Mouse (Mus musculus) midbrain, embryonic 12.5 days (tissue): Measurements from ENCODE around the gene Terb2. TPM values are rescaled to one million over a fixed set of nuclear protein-coding genes. Genes with fewer than 3 reads are reported as not detected.

Experiments
- ATAC-seq: fragments of 200-750 bp; cut with Nextera tagmentation; 2 replicates; pipeline ENCODE4 v1.8.0; 2017; ENCODE audit warnings: low read depth, moderate TSS enrichment, moderate library complexity; ENCODE audit not compliant: low FRiP score
- H3K27ac ChIP-seq: fragments of 300-500 bp; sonication (generic); replicated peaks from 2 replicates; pipeline ENCODE4 v1.5.1; 2016; ENCODE audit warnings: mild to moderate bottlenecking
- H3K27me3 ChIP-seq: fragments of 300-500 bp; sonication (generic); 2 replicates; pipeline ENCODE4 v1.6.1; 2016; ENCODE audit warnings: mild to moderate bottlenecking
- H3K36me3 ChIP-seq: fragments of 300-500 bp; sonication (generic); 2 replicates; pipeline ENCODE4 v1.6.1; 2016
- H3K4me1 ChIP-seq: fragments of 300-500 bp; sonication (generic); 2 replicates; pipeline ENCODE4 v1.6.1; 2016
- H3K4me2 ChIP-seq: fragments of 300-500 bp; sonication (generic); replicated peaks from 2 replicates; pipeline ENCODE4 v1.6.1; 2016; ENCODE audit warnings: mild to moderate bottlenecking, moderate library complexity
- H3K4me3 ChIP-seq: fragments of 300-500 bp; sonication (generic); 2 replicates; pipeline ENCODE4 v1.5.1; 2016; ENCODE audit warnings: mild to moderate bottlenecking
- H3K9ac ChIP-seq: fragments of 300-500 bp; sonication (generic); replicated peaks from 2 replicates; pipeline ENCODE4 v1.6.1; 2016; ENCODE audit warnings: mild to moderate bottlenecking, moderate library complexity
- H3K9me3 ChIP-seq: fragments of 300-500 bp; sonication (generic); 2 replicates; pipeline ENCODE4 v1.6.1; 2016; ENCODE audit warnings: mild to moderate bottlenecking
- WGBS: fragments of 180-500 bp; shearing (Covaris S2); methylation state at CpG from one replicate; pipeline ENCODE4 v1.1.7; 2016; 5-methylcytosine and 5-hydroxymethylcytosine counted together
- polyA plus RNA-seq: library from polyadenylated mRNA; unstranded; fragments of >200 nt; fragmentation: Nextera tagmentation; extraction: Ambion mirVana; gene quantifications from 2 replicates; pipeline ENCODE4 v1.2.1, GENCODE M21; 2016

The Terb2 gene
- polyA plus RNA-seq, 1 experiment from 2014 or later: not detected

DNA sequence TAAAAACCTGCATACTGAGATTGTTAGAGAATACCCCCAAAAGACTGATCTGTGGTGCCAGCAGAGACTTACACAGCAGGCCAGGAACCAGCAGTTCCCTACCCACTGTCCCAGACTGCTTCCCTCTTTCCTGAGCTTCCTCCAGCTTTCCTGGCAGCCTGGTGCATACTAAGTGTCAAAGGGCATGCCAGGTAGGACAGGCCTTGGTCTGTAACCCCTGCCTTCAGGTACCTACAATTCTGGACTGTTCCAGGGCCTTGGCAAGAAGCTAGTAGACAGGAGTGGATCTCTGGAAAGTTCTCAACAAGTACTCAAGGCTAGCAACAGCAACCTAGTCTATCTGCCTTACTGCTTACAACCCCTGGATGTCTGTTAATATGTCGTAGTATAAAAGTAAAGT, 34.9 kb upstream of the Terb2 start:
- Histone ChIP-seq H3K36me3 (no peaks in the 10 kb centered on the region), H3K4me2 (no peak overlapping the region), H3K9me3 (no peaks in the 10 kb centered on the region), H3K9ac (no peak overlapping the region), H3K27me3 (no peaks in the 10 kb centered on the region), H3K4me3 (no peak overlapping the region), H3K4me1 (peaks cover 10% of the 10 kb centered on the region; the same call in 1 of the 2 replicates), H3K27ac (no peak overlapping the region)
- WGBS: 97% methylated on average over 1 of the region's 1 CpGs
- ATAC-seq: no peak

DNA sequence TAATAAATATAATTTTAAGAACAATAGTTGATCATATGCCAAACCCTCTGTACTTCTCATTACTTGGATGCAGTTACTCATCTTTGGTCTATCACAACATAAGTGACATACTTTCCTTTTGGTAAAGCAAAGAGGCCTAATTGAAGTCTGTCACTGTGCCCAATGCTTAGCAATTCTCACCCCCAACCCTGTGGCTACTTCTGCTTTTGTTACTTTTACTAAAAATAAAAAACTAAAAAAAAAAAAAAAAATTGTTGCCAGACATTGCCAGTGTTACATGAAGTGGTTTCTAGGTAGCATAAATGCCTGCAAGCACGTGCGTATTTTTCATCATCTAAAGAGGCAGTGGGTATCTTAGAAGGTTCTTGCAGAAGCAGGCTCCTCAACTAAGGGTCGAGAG, 33.2 kb upstream of the Terb2 start:
- Histone ChIP-seq H3K4me2 (no peak overlapping the region), H3K4me1 (peaks cover 7% of the 10 kb centered on the region; the same call in 1 of the 2 replicates), H3K27me3 (no peaks in the 10 kb centered on the region), H3K27ac (no peak overlapping the region), H3K4me3 (no peak overlapping the region), H3K36me3 (no peaks in the 10 kb centered on the region), H3K9me3 (no peaks in the 10 kb centered on the region), H3K9ac (no peak overlapping the region)
- no peak for ATAC-seq
- WGBS: 80% methylated on average over 3 of the region's 3 CpGs

DNA sequence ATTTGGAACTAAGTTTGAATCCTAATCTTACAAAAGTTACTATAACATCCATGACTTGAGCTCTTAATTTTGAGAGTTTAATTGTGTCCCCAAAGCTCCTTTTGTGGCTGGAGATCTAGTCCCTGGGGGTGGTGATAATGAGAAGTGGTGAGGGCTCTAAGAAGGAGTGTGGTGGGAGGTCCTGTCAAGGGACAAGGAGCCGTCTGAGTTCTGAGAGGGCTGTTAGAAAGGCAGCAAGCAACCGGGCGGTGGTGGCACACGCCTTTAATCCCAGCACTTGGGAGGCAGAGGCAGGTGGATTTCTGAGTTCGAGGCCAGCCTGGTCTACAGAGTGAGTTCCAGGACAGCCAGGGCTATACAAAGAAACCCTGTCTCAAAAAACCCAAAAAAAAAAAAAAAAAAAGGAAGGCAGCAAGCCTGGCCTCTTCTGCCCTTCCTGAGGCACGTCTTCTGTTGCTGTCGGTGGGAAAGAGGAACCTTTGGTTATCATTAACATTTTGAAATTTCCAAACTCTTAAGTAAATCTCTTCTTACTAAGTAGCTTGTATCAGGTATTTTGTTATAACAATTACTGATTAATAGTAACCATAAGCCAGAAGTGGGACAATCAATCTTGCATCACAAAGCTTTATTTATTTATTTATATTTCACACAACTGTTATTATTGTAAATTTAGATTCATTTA, 32.2 kb upstream of the Terb2 start:
- Histone ChIP-seq H3K4me3 (no peak overlapping the region), H3K36me3 (no peaks in the 10 kb centered on the region), H3K4me2 (no peak overlapping the region), H3K27ac (no peak overlapping the region), H3K9me3 (no peaks in the 10 kb centered on the region), H3K27me3 (no peaks in the 10 kb centered on the region), H3K4me1 (no peaks in the 10 kb centered on the region), H3K9ac (no peak overlapping the region)
- ATAC-seq: no peak
- 87% methylated on average over 7 of the region's 7 CpGs for WGBS

DNA sequence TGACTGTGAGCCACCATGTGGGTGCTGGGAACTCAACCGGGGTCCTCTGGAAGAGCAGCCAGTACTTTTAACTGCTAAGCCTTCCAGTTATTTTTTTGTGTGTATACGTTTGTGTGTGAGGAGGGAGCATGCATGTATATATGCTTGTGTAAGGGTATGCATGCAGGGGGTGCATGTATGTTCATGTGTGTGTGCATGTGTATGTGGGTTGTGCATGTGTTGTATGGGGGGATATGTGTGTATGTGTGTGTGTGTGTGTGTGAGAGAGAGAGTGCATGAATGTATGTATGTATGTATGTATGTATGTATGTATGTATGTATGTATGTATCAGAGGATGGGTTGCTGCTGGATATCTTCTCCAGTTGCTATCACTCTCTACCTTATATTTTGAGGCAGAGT, 31.6 kb upstream of the Terb2 start:
- Histone ChIP-seq H3K4me1 (no peaks in the 10 kb centered on the region), H3K4me3 (no peak overlapping the region), H3K9me3 (no peaks in the 10 kb centered on the region), H3K27me3 (no peaks in the 10 kb centered on the region), H3K36me3 (no peaks in the 10 kb centered on the region), H3K27ac (no peak overlapping the region), H3K4me2 (no peak overlapping the region), H3K9ac (no peak overlapping the region)
- WGBS: 93% methylated on average over 2 of the region's 2 CpGs
- no peak for ATAC-seq

DNA sequence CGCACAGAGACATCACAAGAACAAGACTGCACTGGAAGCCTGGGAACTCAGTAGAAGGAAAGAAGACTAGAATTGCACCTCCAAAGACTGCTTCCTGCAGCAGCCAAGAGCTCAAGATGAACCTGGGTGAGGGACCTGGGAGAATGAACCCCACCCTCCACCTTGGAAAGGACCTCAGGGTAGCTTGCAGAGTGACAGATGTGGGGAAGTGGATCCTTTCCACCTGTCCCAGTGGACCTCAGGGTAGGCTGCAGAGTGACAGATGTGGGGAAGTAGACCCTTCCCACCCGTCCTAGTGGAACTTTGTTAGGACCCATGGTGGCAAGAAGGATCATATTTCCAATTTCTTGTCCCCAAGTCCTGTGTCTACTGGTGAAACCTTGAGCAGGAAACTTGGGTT, 30.8 kb upstream of the Terb2 start:
- 72% methylated on average over 2 of the region's 2 CpGs for WGBS
- no peaks in the 10 kb centered on the region for H3K4me1 ChIP-seq
- no peaks in the 10 kb centered on the region for H3K9me3 ChIP-seq
- H3K4me3 ChIP-seq: no peak overlapping the region
- no peak overlapping the region for H3K27ac ChIP-seq
- no peak overlapping the region for H3K9ac ChIP-seq
- no peak for ATAC-seq
- H3K4me2 ChIP-seq: no peak overlapping the region
- no peaks in the 10 kb centered on the region for H3K36me3 ChIP-seq
- H3K27me3 ChIP-seq: no peaks in the 10 kb centered on the region

DNA sequence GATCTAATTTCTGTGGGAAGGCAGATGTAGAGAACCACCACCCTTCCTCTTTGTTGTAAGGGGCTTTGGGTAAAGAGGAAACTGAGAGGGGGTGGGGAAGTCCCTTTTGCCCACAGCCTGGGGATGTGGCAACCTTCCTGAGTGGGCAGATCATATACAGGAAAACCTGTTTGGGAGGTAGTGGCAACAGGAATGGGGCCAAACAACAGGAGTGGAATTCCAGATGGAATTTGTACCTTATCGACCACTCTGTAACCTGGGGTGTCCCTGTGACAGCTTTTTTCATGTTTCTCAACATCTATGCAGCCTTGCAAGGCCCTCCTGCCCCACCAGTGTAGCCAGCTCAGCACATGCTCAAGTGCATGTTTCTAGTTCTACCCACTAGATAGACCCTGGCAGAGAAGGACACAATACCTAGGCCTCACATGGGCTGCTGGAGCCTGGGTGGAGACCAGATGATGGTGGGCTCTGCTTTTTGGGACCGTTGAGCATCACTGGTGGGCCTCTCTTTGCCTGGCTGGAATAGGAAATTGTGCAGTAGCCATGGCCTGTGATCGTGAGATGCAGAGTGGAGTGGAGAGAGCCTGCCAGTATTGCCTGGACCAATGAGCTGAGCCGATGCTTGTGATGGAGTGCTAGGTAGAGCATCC, 29.9 kb upstream of the Terb2 start:
- Histone ChIP-seq H3K4me2 (no peak overlapping the region), H3K4me3 (no peak overlapping the region), H3K9ac (no peak overlapping the region), H3K4me1 (no peaks in the 10 kb centered on the region), H3K27ac (no peak overlapping the region), H3K36me3 (no peaks in the 10 kb centered on the region), H3K9me3 (no peaks in the 10 kb centered on the region), H3K27me3 (no peaks in the 10 kb centered on the region)
- 90% methylated on average over 4 of the region's 4 CpGs for WGBS
- no peak for ATAC-seq

DNA sequence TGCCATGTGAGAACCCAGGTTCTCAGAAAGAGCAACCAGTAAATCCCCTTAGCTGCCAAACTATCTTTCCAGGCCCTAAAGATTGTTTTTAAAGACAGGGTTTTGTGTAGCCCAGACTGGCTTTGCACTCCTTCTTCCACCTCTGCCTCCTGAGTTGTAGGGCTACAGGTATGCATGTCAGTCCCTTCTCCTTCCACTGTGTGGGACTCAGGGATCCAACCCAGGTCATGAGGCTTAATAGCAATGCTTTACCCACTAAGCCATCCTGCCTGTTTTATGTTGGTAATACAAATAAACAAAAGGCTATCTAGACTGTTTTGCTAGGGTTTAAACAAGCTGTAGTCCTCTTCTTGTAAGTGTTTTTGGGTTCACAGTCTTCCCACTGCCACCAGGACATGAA, 28.5 kb upstream of the Terb2 start:
- Histone ChIP-seq H3K27me3 (no peaks in the 10 kb centered on the region), H3K9me3 (no peaks in the 10 kb centered on the region), H3K27ac (no peak overlapping the region), H3K4me3 (no peak overlapping the region), H3K4me1 (no peaks in the 10 kb centered on the region), H3K36me3 (no peaks in the 10 kb centered on the region), H3K4me2 (no peak overlapping the region), H3K9ac (no peak overlapping the region)
- no peak for ATAC-seq

DNA sequence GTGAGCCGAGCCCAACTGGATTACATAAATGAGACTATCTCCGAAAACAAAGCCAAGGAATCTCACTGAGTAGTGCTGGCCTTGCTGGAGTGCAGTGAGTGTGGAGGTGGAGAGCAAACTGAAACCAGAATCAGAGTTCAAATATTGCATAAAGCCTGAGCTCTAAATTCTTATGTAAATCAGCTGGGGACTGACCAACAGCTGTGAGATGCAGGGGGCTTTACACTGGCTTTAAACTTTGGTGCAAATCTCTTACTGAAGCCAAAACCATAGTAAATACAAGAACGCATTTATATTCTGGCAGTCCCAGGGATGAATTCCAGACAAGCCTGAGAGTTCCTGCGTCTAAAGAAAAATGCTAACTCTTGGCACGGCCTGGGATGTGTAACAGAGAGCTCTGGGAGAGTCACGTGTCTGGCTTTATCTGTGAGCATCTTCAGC, 27.7 kb upstream of the Terb2 start:
- H3K36me3 ChIP-seq: no peaks in the 10 kb centered on the region
- no peak overlapping the region for H3K4me2 ChIP-seq
- H3K27me3 ChIP-seq: no peaks in the 10 kb centered on the region
- H3K4me3 ChIP-seq: no peak overlapping the region
- no peaks in the 10 kb centered on the region for H3K4me1 ChIP-seq
- ATAC-seq: no peak
- 49% methylated on average over 6 of the region's 6 CpGs for WGBS
- no peak overlapping the region for H3K9ac ChIP-seq
- H3K9me3 ChIP-seq: no peaks in the 10 kb centered on the region
- H3K27ac ChIP-seq: no peak overlapping the region

DNA sequence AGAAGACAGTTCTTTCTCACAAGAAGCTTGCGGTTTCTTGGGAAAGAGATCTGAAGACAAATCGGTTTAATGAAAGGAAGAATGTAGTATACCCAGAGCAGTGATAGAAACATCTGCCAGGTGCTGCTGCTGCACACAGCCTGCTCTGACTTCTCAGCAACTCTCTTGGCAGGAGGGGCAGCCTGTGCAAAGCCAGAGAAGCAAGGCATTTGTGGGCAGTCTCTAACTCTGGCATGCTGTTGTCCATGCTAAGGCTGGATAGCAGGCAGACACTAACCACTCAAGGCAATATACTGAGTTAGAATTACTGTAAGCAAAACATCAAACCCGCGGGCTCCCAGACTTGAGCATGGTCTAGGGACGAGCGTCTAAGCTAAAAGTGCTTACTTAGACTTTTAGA, 26.4 kb upstream of the Terb2 start:
- H3K36me3 ChIP-seq: no peaks in the 10 kb centered on the region
- H3K4me3 ChIP-seq: no peak overlapping the region
- WGBS: 89% methylated on average over 6 of the region's 6 CpGs
- no peaks in the 10 kb centered on the region for H3K27me3 ChIP-seq
- no peak overlapping the region for H3K4me2 ChIP-seq
- no peaks in the 10 kb centered on the region for H3K9me3 ChIP-seq
- H3K27ac ChIP-seq: no peak overlapping the region
- no peak for ATAC-seq
- no peaks in the 10 kb centered on the region for H3K4me1 ChIP-seq
- no peak overlapping the region for H3K9ac ChIP-seq

DNA sequence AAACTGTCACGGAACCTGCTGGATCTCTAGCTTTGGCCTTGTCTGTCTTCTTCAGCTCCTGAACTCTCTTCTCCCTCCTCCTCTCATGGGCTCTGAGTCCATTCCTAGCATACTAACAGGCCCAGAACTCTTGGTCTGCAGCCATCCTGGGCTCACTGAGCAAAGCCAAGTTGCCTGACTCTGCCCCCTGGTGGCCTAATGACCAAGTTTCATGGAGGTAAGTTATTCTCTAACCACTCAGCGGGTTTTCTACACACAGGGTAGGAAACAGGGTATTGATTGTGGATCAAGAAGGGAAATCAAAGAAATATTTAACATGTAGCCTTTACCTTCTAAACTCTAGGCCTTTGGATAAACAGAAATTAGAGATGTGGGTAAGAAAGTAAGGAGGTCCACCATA, 25.4 kb upstream of the Terb2 start, which contains the start of gene Trim69:
Gene Trim69, plus strand, starts transcription at position 21 of the 400 bp plus-strand sequence.
- Histone ChIP-seq H3K9me3 (no peaks in the 10 kb centered on the region), H3K4me3 (no peak within 1 kb of the TSS), H3K27me3 (no peaks in the 10 kb centered on the region), H3K9ac (no peak within 1 kb of the TSS), H3K4me2 (no peak within 1 kb of the TSS), H3K4me1 (no peaks in the 10 kb centered on the region), H3K36me3 (no peaks in the 10 kb centered on the region), H3K27ac (no peak within 1 kb of the TSS)
- ATAC-seq: peak; percentile 74
- WGBS: 43% methylated on average over 2 of the region's 2 CpGs

DNA sequence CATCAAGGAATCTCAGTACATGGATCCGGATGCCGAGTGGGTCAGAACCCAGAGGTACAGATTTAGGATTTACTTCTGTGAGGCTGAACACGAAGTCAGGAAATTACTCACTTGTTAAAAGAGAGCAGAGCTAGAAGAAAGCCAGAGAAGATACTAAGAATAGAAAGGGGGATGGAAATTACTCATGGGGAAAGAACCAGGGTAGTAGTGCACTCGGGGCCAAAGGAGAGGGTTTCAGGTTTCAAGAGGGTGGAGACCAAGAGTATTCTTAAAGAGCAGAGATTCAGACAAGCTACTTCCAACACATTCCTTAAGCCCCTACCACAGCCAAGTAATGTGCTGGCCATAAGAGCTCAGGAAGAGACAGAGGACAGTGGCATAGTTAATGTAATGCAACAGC, 24.5 kb upstream of the Terb2 start:
- Histone ChIP-seq H3K9ac (no peak overlapping the region), H3K27ac (no peak overlapping the region), H3K27me3 (no peaks in the 10 kb centered on the region), H3K9me3 (no peaks in the 10 kb centered on the region), H3K4me3 (no peak overlapping the region), H3K36me3 (no peaks in the 10 kb centered on the region), H3K4me1 (no peaks in the 10 kb centered on the region), H3K4me2 (no peak overlapping the region)
- WGBS: 29% methylated on average over 4 of the region's 4 CpGs
- ATAC-seq: no peak

DNA sequence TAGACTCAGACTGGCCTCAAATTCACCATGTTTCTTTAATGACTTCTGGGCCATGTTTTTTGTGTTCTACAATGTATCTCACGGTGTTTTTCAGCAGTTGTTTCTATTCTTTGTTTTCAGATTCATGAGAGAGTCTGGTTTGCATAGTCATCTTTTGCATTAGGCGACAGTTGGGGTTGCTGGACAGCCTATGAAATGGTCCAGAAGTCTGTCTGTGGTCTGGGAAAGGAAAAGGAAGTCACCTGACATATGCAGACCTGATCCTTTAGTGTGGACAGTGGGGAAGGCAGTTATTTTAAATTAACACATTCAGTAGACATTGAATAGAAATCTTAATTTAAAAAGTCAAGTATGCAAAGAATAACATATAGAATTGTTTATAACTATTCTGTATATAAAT, 23.5 kb upstream of the Terb2 start:
- no peak overlapping the region for H3K9ac ChIP-seq
- ATAC-seq: no peak
- H3K4me3 ChIP-seq: no peak overlapping the region
- no peaks in the 10 kb centered on the region for H3K36me3 ChIP-seq
- WGBS: 86% methylated on average over 2 of the region's 2 CpGs
- H3K4me1 ChIP-seq: no peaks in the 10 kb centered on the region
- H3K27ac ChIP-seq: no peak overlapping the region
- no peak overlapping the region for H3K4me2 ChIP-seq
- H3K9me3 ChIP-seq: no peaks in the 10 kb centered on the region
- no peaks in the 10 kb centered on the region for H3K27me3 ChIP-seq
